Mouse (Mus musculus) lung, postnatal 0 days (tissue): ENCODE data around the gene Rhbdf2. TPM values are rescaled to one million over a fixed set of nuclear protein-coding genes. Genes with fewer than 3 reads are reported as not detected.

Source experiments
- ATAC-seq: fragments of 200-750 bp; cut with Nextera tagmentation; 2 replicates; pipeline ENCODE4 v1.8.0; 2017; ENCODE audit warnings: moderate library complexity
- DNase-seq: peaks from one replicate; pipeline ENCODE4 v3.0.0-alpha.2; 2016; ENCODE audit warnings: low spot score
- H3K27ac ChIP-seq: fragments of 300-500 bp; sonication (generic); 2 replicates; pipeline ENCODE4 v1.5.1; 2014; ENCODE audit warnings: antibody characterized with exemption, mild to moderate bottlenecking, low read length, mixed read lengths
- H3K27me3 ChIP-seq: fragments of 300-500 bp; sonication (generic); replicated peaks from 2 replicates; pipeline ENCODE4 v1.6.1; 2014; ENCODE audit warnings: low read length, mixed read lengths; ENCODE audit not compliant: insufficient read depth
- H3K36me3 ChIP-seq: fragments of 300-500 bp; sonication (generic); 2 replicates; pipeline ENCODE4 v1.6.1; 2014; ENCODE audit warnings: low read length, mixed read lengths; ENCODE audit not compliant: insufficient read depth
- H3K4me1 ChIP-seq: fragments of 300-500 bp; sonication (generic); 2 replicates; pipeline ENCODE4 v1.6.1; 2014; ENCODE audit warnings: antibody characterized with exemption, low read depth, low read length, mixed read lengths; ENCODE audit not compliant: insufficient read depth
- H3K4me2 ChIP-seq: fragments of 300-500 bp; sonication (generic); replicated peaks from 2 replicates; pipeline ENCODE4 v1.6.1; 2014; ENCODE audit warnings: low read depth, mild to moderate bottlenecking, low read length, moderate library complexity, mixed read lengths
- H3K4me3 ChIP-seq: fragments of 300-500 bp; sonication (generic); 2 replicates; pipeline ENCODE4 v1.5.1; 2014; ENCODE audit warnings: low read depth, low read length
- H3K9ac ChIP-seq: fragments of 300-500 bp; sonication (generic); replicated peaks from 2 replicates; pipeline ENCODE4 v1.6.1; 2014; ENCODE audit warnings: low read depth, mild to moderate bottlenecking
- H3K9me3 ChIP-seq: fragments of 300-500 bp; sonication (generic); 2 replicates; pipeline ENCODE4 v1.6.1; 2016; ENCODE audit warnings: low read length, mixed read lengths
- CTCF ChIP-seq: IDR thresholded peaks from 2 replicates; pipeline ENCODE4 v1.5.1; 2016; ENCODE audit warnings: antibody characterized with exemption, mild to moderate bottlenecking
- EP300 ChIP-seq: IDR thresholded peaks from 2 replicates; pipeline ENCODE4 v1.6.1; 2016; ENCODE audit warnings: antibody characterized with exemption, mild to moderate bottlenecking, control low read depth
- WGBS: fragments of 180-500 bp; shearing (Covaris S2); extraction: QIAGEN DNeasy Blood & Tissue Kit; methylation state at CpG from one replicate; pipeline ENCODE4 v1.1.7; 2014; 5-methylcytosine and 5-hydroxymethylcytosine counted together
- polyA plus RNA-seq: library from polyadenylated mRNA; unstranded; fragments of >200 nt; fragmentation: Nextera tagmentation; extraction: Ambion mirVana; gene quantifications from 2 replicates; pipeline ENCODE4 v1.2.1, GENCODE M21; 2015

Rhbdf2 gene
- polyA plus RNA-seq, 1 experiment from 2014 or later, result 23.5 TPM

GRCm38 (mm10) chr11:116580031-116580652, 46.7 kb downstream of the Rhbdf2 start:
- no peak overlapping the region for H3K27ac ChIP-seq
- no peak for DNase-seq
- H3K36me3 ChIP-seq, result no peaks in the 10 kb centered on the region
- ATAC-seq, result no peak
- TF ChIP-seq EP300 (no peak), CTCF (no peak)
- no peaks in the 10 kb centered on the region for H3K9me3 ChIP-seq
- WGBS, result 27% methylated on average over 10 of the region's 10 CpGs
- H3K4me2 ChIP-seq, result peak overlapping the region; percentile 98
- H3K4me3 ChIP-seq, result peak overlapping the region; percentile 79
- peaks cover 6% of the 10 kb centered on the region; the same call in 1 of the 2 replicates for H3K4me1 ChIP-seq
- no peak overlapping the region for H3K9ac ChIP-seq
- H3K27me3 ChIP-seq, result no peaks in the 10 kb centered on the region

GRCm38 (mm10) chr11:116579280-116579679, 47.5 kb downstream of the Rhbdf2 start:
- Histone ChIP-seq H3K4me1 (peaks cover 6% of the 10 kb centered on the region; the same call in 1 of the 2 replicates), H3K9ac (no peak overlapping the region), H3K27ac (no peak overlapping the region), H3K4me2 (no peak overlapping the region), H3K4me3 (no peak overlapping the region), H3K36me3 (no peaks in the 10 kb centered on the region), H3K9me3 (no peaks in the 10 kb centered on the region), H3K27me3 (no peaks in the 10 kb centered on the region)
- ATAC-seq, result no peak
- TF ChIP-seq EP300, result no peak
- no peak for TF ChIP-seq CTCF
- WGBS, result 88% methylated on average over 3 of the region's 3 CpGs
- DNase-seq, result no peak

GRCm38 (mm10) chr11:116575396-116575795, 51.4 kb downstream of the Rhbdf2 start:
- H3K27ac ChIP-seq, result no peak overlapping the region
- no peak overlapping the region for H3K9ac ChIP-seq
- peaks cover 7% of the 10 kb centered on the region; the same call in 1 of the 2 replicates for H3K4me1 ChIP-seq
- H3K4me2 ChIP-seq, result no peak overlapping the region
- no peak for DNase-seq
- H3K4me3 ChIP-seq, result no peak overlapping the region
- peak; percentile 10; the same call in 1 of the 2 replicates for ATAC-seq
- no peaks in the 10 kb centered on the region for H3K9me3 ChIP-seq
- no peak for TF ChIP-seq CTCF
- no peak for TF ChIP-seq EP300
- no peaks in the 10 kb centered on the region for H3K36me3 ChIP-seq
- no peaks in the 10 kb centered on the region for H3K27me3 ChIP-seq
- WGBS, result 72% methylated on average over 2 of the region's 2 CpGs

GRCm38 (mm10) chr11:116574982-116575381, 51.8 kb downstream of the Rhbdf2 start:
- Histone ChIP-seq H3K4me1 (peaks cover 6% of the 10 kb centered on the region; the same call in 1 of the 2 replicates), H3K9me3 (no peaks in the 10 kb centered on the region), H3K27ac (no peak overlapping the region), H3K36me3 (no peaks in the 10 kb centered on the region), H3K4me2 (no peak overlapping the region), H3K4me3 (no peak overlapping the region), H3K9ac (no peak overlapping the region), H3K27me3 (no peaks in the 10 kb centered on the region)
- 80% methylated on average over 6 of the region's 6 CpGs for WGBS
- no peak for ATAC-seq
- TF ChIP-seq CTCF, result no peak
- TF ChIP-seq EP300, result no peak
- DNase-seq, result no peak

GRCm38 (mm10) chr11:116574486-116574885, 52.3 kb downstream of the Rhbdf2 start:
- H3K4me1 ChIP-seq, result peaks cover 6% of the 10 kb centered on the region; the same call in 1 of the 2 replicates
- no peaks in the 10 kb centered on the region for H3K27me3 ChIP-seq
- no peaks in the 10 kb centered on the region for H3K9me3 ChIP-seq
- no peak overlapping the region for H3K27ac ChIP-seq
- H3K4me2 ChIP-seq, result no peak overlapping the region
- DNase-seq (no peak), ATAC-seq (no peak)
- no peaks in the 10 kb centered on the region for H3K36me3 ChIP-seq
- H3K4me3 ChIP-seq, result no peak overlapping the region
- 71% methylated on average over 6 of the region's 6 CpGs for WGBS
- H3K9ac ChIP-seq, result no peak overlapping the region
- TF ChIP-seq CTCF, result no peak
- TF ChIP-seq EP300, result no peak

- no peak overlapping the region for H3K27ac ChIP-seq
- ATAC-seq (peak; percentile 46), DNase-seq (peak; percentile 60)
- peaks cover 6% of the 10 kb centered on the region; the same call in 1 of the 2 replicates for H3K4me1 ChIP-seq
- H3K27me3 ChIP-seq, result no peaks in the 10 kb centered on the region
- no peaks in the 10 kb centered on the region for H3K36me3 ChIP-seq
- H3K9me3 ChIP-seq, result no peaks in the 10 kb centered on the region
- H3K9ac ChIP-seq, result no peak overlapping the region
- H3K4me2 ChIP-seq, result no peak overlapping the region
- no peak overlapping the region for H3K4me3 ChIP-seq
- TF ChIP-seq CTCF, result no peak
- TF ChIP-seq EP300, result no peak
- WGBS, result 53% methylated on average over 12 of the region's 12 CpGs
These were observed 53.9 kb downstream of the Rhbdf2 start for GRCm38 (mm10) chr11:116572756-116573543.
